Mouse (Mus musculus) midbrain, embryonic 16.5 days (tissue): ENCODE measurements at regions not wholly inside any gene's neighbourhood (a gene's known extent, or its start where the extent isn't known, plus 50 kb on each side); places are given as distances from the start of the nearest gene placed in this dataset.

Source experiments
- ATAC-seq: fragments of 200-750 bp; cut with Nextera tagmentation; 2 replicates; pipeline ENCODE4 v1.8.0; 2017; ENCODE audit warnings: moderate TSS enrichment
- H3K27ac ChIP-seq: fragments of 300-500 bp; sonication (generic); 2 replicates; pipeline ENCODE4 v1.5.1; 2014; ENCODE audit warnings: mild to moderate bottlenecking, low read length, mixed read lengths
- H3K27me3 ChIP-seq: fragments of 300-500 bp; sonication (generic); 2 replicates; pipeline ENCODE4 v1.6.1; 2014; ENCODE audit warnings: low read depth, low read length, mixed read lengths; ENCODE audit not compliant: control insufficient read depth, insufficient read depth
- H3K36me3 ChIP-seq: fragments of 300-500 bp; sonication (generic); 2 replicates; pipeline ENCODE4 v1.6.1; 2014; ENCODE audit warnings: mild to moderate bottlenecking, low read length, moderate library complexity, mixed read lengths; ENCODE audit not compliant: control insufficient read depth, insufficient read depth
- H3K4me1 ChIP-seq: fragments of 300-500 bp; sonication (generic); 2 replicates; pipeline ENCODE4 v1.6.1; 2014; ENCODE audit warnings: mild to moderate bottlenecking, low read length, mixed read lengths; ENCODE audit not compliant: control insufficient read depth, insufficient read depth
- H3K4me2 ChIP-seq: fragments of 300-500 bp; sonication (generic); 2 replicates; pipeline ENCODE4 v1.6.1; 2014; ENCODE audit warnings: mild to moderate bottlenecking, low read length, mixed read lengths
- H3K4me3 ChIP-seq: fragments of 300-500 bp; sonication (generic); 2 replicates; pipeline ENCODE4 v1.5.1; 2014; ENCODE audit warnings: low read depth, mild to moderate bottlenecking, low read length, moderate library complexity, mixed read lengths
- H3K9ac ChIP-seq: fragments of 300-500 bp; sonication (generic); 2 replicates; pipeline ENCODE4 v1.6.1; 2014; ENCODE audit warnings: low read depth, low read length, mixed read lengths
- H3K9me3 ChIP-seq: fragments of 300-500 bp; sonication (generic); replicated peaks from 2 replicates; pipeline ENCODE4 v1.6.1; 2014; ENCODE audit warnings: mild to moderate bottlenecking, low read length, mixed read lengths; ENCODE audit not compliant: control insufficient read depth, poor library complexity, severe bottlenecking
- WGBS: fragments of 180-500 bp; shearing (Covaris S2); extraction: QIAGEN DNeasy Blood & Tissue Kit; methylation state at CpG from one replicate; pipeline ENCODE4 v1.1.7; 2014; 5-methylcytosine and 5-hydroxymethylcytosine counted together

GRCm38 (mm10) chr3:41368351-41369101 lies 187.0 kb upstream of the Jade1 start:
- WGBS = 82% methylated on average over 7 of the region's 7 CpGs
- Histone ChIP-seq H3K27me3 (no peaks in the 10 kb centered on the region), H3K9ac (no peak overlapping the region), H3K4me3 (no peak overlapping the region), H3K27ac (no peak overlapping the region), H3K4me2 (no peak overlapping the region), H3K9me3 (no peaks in the 10 kb centered on the region), H3K36me3 (no peaks in the 10 kb centered on the region), H3K4me1 (no peaks in the 10 kb centered on the region)
- no peak for ATAC-seq

- 89% methylated on average over 4 of the region's 4 CpGs for WGBS
Observed at GRCm38 (mm10) chr3:41366764-41367163, 188.8 kb upstream of the Jade1 start.

GRCm38 (mm10) chr3:41366264-41366663 lies 189.3 kb upstream of the Jade1 start:
- Histone ChIP-seq H3K27ac (no peak overlapping the region), H3K9ac (no peak overlapping the region), H3K36me3 (no peaks in the 10 kb centered on the region), H3K4me1 (no peaks in the 10 kb centered on the region), H3K4me3 (no peak overlapping the region), H3K4me2 (no peak overlapping the region), H3K27me3 (no peaks in the 10 kb centered on the region), H3K9me3 (no peaks in the 10 kb centered on the region)
- 38% methylated on average over 9 of the region's 9 CpGs for WGBS
- ATAC-seq = no peak

More at GRCm38 (mm10) chr3:41366764-41367163, 188.8 kb upstream of the Jade1 start:
- H3K27me3 ChIP-seq = no peaks in the 10 kb centered on the region
- no peak for ATAC-seq
- no peak overlapping the region for H3K9ac ChIP-seq
- no peaks in the 10 kb centered on the region for H3K9me3 ChIP-seq
- H3K36me3 ChIP-seq = no peaks in the 10 kb centered on the region
- H3K4me2 ChIP-seq = no peak overlapping the region
- no peaks in the 10 kb centered on the region for H3K4me1 ChIP-seq
- H3K4me3 ChIP-seq = no peak overlapping the region
- no peak overlapping the region for H3K27ac ChIP-seq

DNA sequence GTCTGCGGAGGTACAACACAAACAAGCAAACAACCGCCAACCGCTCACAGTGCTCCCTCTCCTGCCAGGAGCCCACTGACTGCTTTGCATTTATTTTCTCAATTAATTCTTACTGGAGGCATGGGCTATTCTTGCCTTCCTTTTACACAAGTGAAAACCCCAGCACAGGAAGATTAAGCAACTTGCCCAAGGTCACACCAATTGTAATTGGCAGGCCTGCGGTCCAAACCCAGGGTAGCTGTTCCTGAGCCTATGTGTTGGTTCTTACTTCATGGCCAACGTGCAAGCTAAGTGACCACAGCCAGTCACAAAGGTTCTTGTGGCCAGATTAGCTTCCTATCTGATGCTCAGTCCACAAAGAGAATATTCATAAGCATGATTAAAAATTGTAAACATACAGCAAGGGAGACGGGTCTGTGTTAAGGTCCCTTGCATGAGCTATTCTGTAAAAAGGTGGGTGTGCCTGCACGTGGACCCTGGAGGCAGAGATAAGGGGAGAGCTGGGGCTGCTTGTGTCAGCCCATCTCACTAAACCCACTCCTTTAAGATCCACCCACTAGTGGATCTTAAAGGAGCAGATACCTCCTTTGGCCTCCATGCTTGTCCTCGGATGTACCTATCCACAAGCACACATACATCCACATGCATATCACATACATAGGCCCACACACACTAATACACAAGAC lies 190.2 kb upstream of the Jade1 start:
- Histone ChIP-seq H3K9ac (no peak overlapping the region), H3K4me1 (no peaks in the 10 kb centered on the region), H3K27ac (no peak overlapping the region), H3K4me3 (no peak overlapping the region), H3K4me2 (no peak overlapping the region), H3K36me3 (no peaks in the 10 kb centered on the region), H3K9me3 (no peaks in the 10 kb centered on the region), H3K27me3 (no peaks in the 10 kb centered on the region)
- ATAC-seq = no peak
- WGBS = 83% methylated on average over 8 of the region's 8 CpGs

- Histone ChIP-seq H3K27me3 (no peaks in the 10 kb centered on the region), H3K9ac (no peak overlapping the region), H3K4me1 (no peaks in the 10 kb centered on the region), H3K27ac (no peak overlapping the region), H3K36me3 (no peaks in the 10 kb centered on the region), H3K4me2 (no peak overlapping the region), H3K9me3 (no peaks in the 10 kb centered on the region), H3K4me3 (no peak overlapping the region)
- WGBS = 87% methylated on average over 3 of the region's 3 CpGs
- no peak for ATAC-seq
Observed at GRCm38 (mm10) chr3:41363947-41364346, 191.6 kb upstream of the Jade1 start.

GRCm38 (mm10) chr3:41360231-41360630 lies 195.3 kb upstream of the Jade1 start:
- Histone ChIP-seq H3K4me3 (no peak overlapping the region), H3K27me3 (no peaks in the 10 kb centered on the region), H3K9ac (no peak overlapping the region), H3K36me3 (no peaks in the 10 kb centered on the region), H3K4me1 (no peaks in the 10 kb centered on the region), H3K27ac (no peak overlapping the region), H3K4me2 (no peak overlapping the region), H3K9me3 (no peaks in the 10 kb centered on the region)
- ATAC-seq = no peak
- 66% methylated on average over 5 of the region's 5 CpGs for WGBS

DNA sequence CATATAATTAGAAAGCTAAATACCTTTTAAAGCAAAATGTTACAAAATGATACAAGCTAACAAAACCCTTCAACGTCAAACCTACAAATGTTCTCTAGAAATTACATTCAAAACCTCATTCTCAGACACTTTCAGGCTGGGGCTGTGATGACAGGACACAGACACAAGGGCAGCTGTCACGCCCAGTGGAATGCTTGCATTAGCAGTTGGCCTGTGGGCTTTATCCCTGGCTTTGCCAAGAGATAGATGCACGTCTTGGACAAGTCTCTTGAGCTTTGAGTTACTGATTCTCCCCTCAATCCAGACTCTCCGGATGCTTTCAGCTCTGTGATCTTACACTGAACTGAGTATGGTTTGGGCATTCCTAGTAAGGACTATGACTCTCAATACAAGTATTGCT lies 196.1 kb upstream of the Jade1 start:
- 71% methylated on average over 4 of the region's 4 CpGs for WGBS

GRCm38 (mm10) chr3:41353021-41353420 lies 202.5 kb upstream of the Jade1 start:
- no peak for ATAC-seq
- H3K9ac ChIP-seq = no peak overlapping the region
- H3K4me1 ChIP-seq = no peaks in the 10 kb centered on the region
- no peaks in the 10 kb centered on the region for H3K36me3 ChIP-seq
- no peaks in the 10 kb centered on the region for H3K9me3 ChIP-seq
- H3K4me3 ChIP-seq = no peak overlapping the region
- 17% methylated on average over 2 of the region's 2 CpGs for WGBS
- H3K27ac ChIP-seq = no peak overlapping the region
- H3K27me3 ChIP-seq = no peaks in the 10 kb centered on the region
- no peak overlapping the region for H3K4me2 ChIP-seq

More for the DNA sequence above, 196.1 kb upstream of the Jade1 start:
- H3K4me2 ChIP-seq = no peak overlapping the region
- H3K27ac ChIP-seq = no peak overlapping the region
- no peaks in the 10 kb centered on the region for H3K4me1 ChIP-seq
- no peak overlapping the region for H3K9ac ChIP-seq
- no peaks in the 10 kb centered on the region for H3K36me3 ChIP-seq
- ATAC-seq = no peak
- no peak overlapping the region for H3K4me3 ChIP-seq
- H3K27me3 ChIP-seq = no peaks in the 10 kb centered on the region
- H3K9me3 ChIP-seq = no peaks in the 10 kb centered on the region

GRCm38 (mm10) chr3:41351786-41352185 lies 203.7 kb upstream of the Jade1 start:
- H3K4me3 ChIP-seq = no peak overlapping the region
- WGBS = 94% methylated on average over 4 of the region's 4 CpGs
- H3K27me3 ChIP-seq = no peaks in the 10 kb centered on the region
- H3K9me3 ChIP-seq = no peaks in the 10 kb centered on the region
- H3K36me3 ChIP-seq = no peaks in the 10 kb centered on the region
- no peak overlapping the region for H3K9ac ChIP-seq
- H3K4me2 ChIP-seq = no peak overlapping the region
- H3K4me1 ChIP-seq = no peaks in the 10 kb centered on the region
- no peak overlapping the region for H3K27ac ChIP-seq
- ATAC-seq = no peak
